Mouse (Mus musculus) adrenal gland, adult 18-20 months (tissue): ENCODE data around the gene Ryr1. TPM values are rescaled to one million over a fixed set of nuclear protein-coding genes. Genes with fewer than 3 reads are reported as not detected.

Experiments used
- DNase-seq, 2 experiments: peaks; one replicate each; pipeline ENCODE4 v3.0.0; 2021 to 2022; ENCODE audit warnings: low spot score in 2 of 2
- total RNA-seq, 2 experiments: library from RNA; stranded (reverse); gene quantifications; 1 replicate in 1 of 2; 2 replicates in 1 of 2; pipeline ENCODE4 v1.2.3; 2021

Gene Ryr1
- total RNA-seq, 2 experiments from 2014 or later, result 0.23 to 1.0 TPM

GRCm38 (mm10) chr7:29039985-29040661 is 84.9 kb downstream of the Ryr1 start:
- DNase-seq, result no peak

GRCm38 (mm10) chr7:29039604-29039984 is 85.4 kb downstream of the Ryr1 start:
- peak; percentile 82 to 86 for DNase-seq

GRCm38 (mm10) chr7:29037261-29037660 is 87.7 kb downstream of the Ryr1 start:
- DNase-seq, result no peak

- DNase-seq, result no peak
Observed at GRCm38 (mm10) chr7:29032685-29033084, 92.3 kb downstream of the Ryr1 start.

GRCm38 (mm10) chr7:29031641-29032040 is 93.3 kb downstream of the Ryr1 start:
- DNase-seq, result no peak

- no peak for DNase-seq
Observed at GRCm38 (mm10) chr7:29029690-29030656, 95.0 kb downstream of the Ryr1 start.

- no peak for DNase-seq
Observed at GRCm38 (mm10) chr7:29028761-29029160, 96.2 kb downstream of the Ryr1 start.

GRCm38 (mm10) chr7:29026811-29027210 is 98.2 kb downstream of the Ryr1 start:
- DNase-seq, result no peak

GRCm38 (mm10) chr7:29026195-29026594 is 98.8 kb downstream of the Ryr1 start:
- no peak for DNase-seq

- no peak for DNase-seq
Observed at GRCm38 (mm10) chr7:29025566-29025965, 99.4 kb downstream of the Ryr1 start.

GRCm38 (mm10) chr7:29023514-29023913 is 101.5 kb downstream of the Ryr1 start:
- DNase-seq, result no peak

- no peak for DNase-seq
Observed at GRCm38 (mm10) chr7:29022479-29022878, 102.5 kb downstream of the Ryr1 start.

GRCm38 (mm10) chr7:29019447-29020220 is 105.3 kb downstream of the Ryr1 start:
- DNase-seq, result no peak

- DNase-seq, result no peak
Observed at GRCm38 (mm10) chr7:29017222-29017621, 107.8 kb downstream of the Ryr1 start.

- DNase-seq, result no peak
Observed at GRCm38 (mm10) chr7:29016440-29016839, 108.5 kb downstream of the Ryr1 start.

- DNase-seq, result no peak
Observed at GRCm38 (mm10) chr7:29014984-29015383, 110.0 kb downstream of the Ryr1 start.

- DNase-seq, result no peak
Observed at GRCm38 (mm10) chr7:29008714-29009113, 116.3 kb downstream of the Ryr1 start.

GRCm38 (mm10) chr7:29008171-29008570 is 116.8 kb downstream of the Ryr1 start:
- no peak for DNase-seq

GRCm38 (mm10) chr7:29007224-29008101 is 117.5 kb downstream of the Ryr1 start:
- DNase-seq, result no peak
